Mouse (Mus musculus): ENCODE results near the gene Ttc19.

- TF ChIP-seq CTCF (IDR thresholded peaks at IDR 0.05; ENCODE audit: borderline replicate concordance, extremely low read depth, insufficient read depth, insufficient read length) (no peak), POLR2A (IDR thresholded peaks at IDR 0.05; ENCODE audit: borderline replicate concordance, extremely low read depth, insufficient read depth, insufficient read length, poor library complexity, severe bottlenecking) (no peak)
Observed at GRCm38 (mm10) chr11:62277086-62277485, 4.2 kb upstream of the Ttc19 start.

Measured in brain, embryonic 14.5 days (tissue).